Mouse (Mus musculus): ENCODE measurements at regions not wholly inside any gene's neighbourhood (a gene's known extent, or its start where the extent isn't known, plus 50 kb on each side); places are given as distances from the start of the nearest gene placed in this dataset.

DNA sequence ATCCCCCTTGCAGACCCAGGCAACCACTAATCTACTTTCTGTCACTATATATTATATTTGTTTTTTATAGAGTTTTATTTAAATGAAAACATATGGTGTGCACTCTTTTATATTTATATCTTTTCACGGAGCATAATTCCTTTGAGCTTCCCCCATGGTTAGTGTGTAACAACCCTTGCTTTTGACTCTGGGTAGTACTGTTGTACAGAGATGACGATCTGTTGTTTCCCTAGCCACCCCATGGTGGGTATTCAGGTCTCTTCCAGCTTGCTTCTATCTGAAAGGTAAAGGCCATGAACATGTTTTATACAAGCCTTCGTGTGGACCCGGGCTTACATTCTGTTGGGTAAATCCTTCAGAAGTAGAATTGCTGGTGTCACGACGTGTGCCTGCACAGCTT is 221.2 kb upstream of the Rnaseh2b start:
- TF ChIP-seq POLR2A (IDR thresholded peaks at IDR 0.05; ENCODE audit: borderline replicate concordance, extremely low read depth, insufficient read depth, insufficient read length, poor library complexity, severe bottlenecking) (no peak), CTCF (IDR thresholded peaks at IDR 0.05; ENCODE audit: borderline replicate concordance, extremely low read depth, insufficient read depth, insufficient read length) (no peak)

All from brain, embryonic 14.5 days (tissue).